ENCODE assay signal across 15 mouse cellular contexts in genomic region chr1:109328086-109328485, GRCm38 (mm10).
"Had no signal": no experiment of that assay in that cellular context is flagged by ENCODE, and none has a peak within 500 bp of the region (broad histone marks: within the 10 kb centered on the region; RNA-seq: fewer than 3 reads in every experiment).

No protein-coding gene starts in this region.

- H3K9me3 ChIP-seq: midbrain, embryonic 12.5 days; neural tube, embryonic 12.5 days; stomach, embryonic 15.5 days had no signal

- H3K4me1 ChIP-seq: megakaryocyte, embryonic 14.5 days; midbrain, embryonic 12.5 days; neural tube, embryonic 12.5 days; stomach, embryonic 15.5 days had no signal

- H3K4me2 ChIP-seq: lung, embryonic 14.5 days; midbrain, embryonic 12.5 days; neural tube, embryonic 12.5 days; stomach, embryonic 15.5 days had no signal

- H3K27ac ChIP-seq: macrophage; midbrain, embryonic 12.5 days; neural tube, embryonic 12.5 days; stomach, embryonic 15.5 days; stomach, postnatal 0 days had no signal

- H3K36me3 ChIP-seq: midbrain, embryonic 12.5 days; neural tube, embryonic 12.5 days; stomach, embryonic 15.5 days had no signal

- H3K9ac ChIP-seq: lung, embryonic 14.5 days; midbrain, embryonic 12.5 days; neural tube, embryonic 12.5 days; stomach, embryonic 15.5 days had no signal

- DNase-seq: lung, adult 18-20 months; lung, embryonic 14.5 days; lung, postnatal 14 days; lung, postnatal 36 days; midbrain, embryonic 14.5 days; right cerebral cortex, postnatal 14 days; thymus, adult 2 months; thymus, postnatal 25 days; thymus, postnatal 4 days had no signal

- H3K4me3 ChIP-seq: megakaryocyte, embryonic 14.5 days; midbrain, embryonic 12.5 days; neural tube, embryonic 12.5 days; stomach, embryonic 15.5 days had no signal

- H3K27me3 ChIP-seq: megakaryocyte, embryonic 14.5 days; midbrain, embryonic 12.5 days; neural tube, embryonic 12.5 days; stomach, embryonic 15.5 days had no signal
